Mouse (Mus musculus): Measurements from ENCODE around the gene Asic3. TPM values are rescaled to one million over a fixed set of nuclear protein-coding genes. Genes with fewer than 3 reads are reported as not detected.
"Not testable (repeated sequence)": the region's sequence is repeated elsewhere in the genome, so short reads cannot be mapped to it uniquely, and the experiment has no call there.

Asic3 gene
- total RNA-seq, 2 experiments from 2014 or later, result not detected

GRCm38 (mm10) chr5:24387264-24388241 lies 25.6 kb upstream of the Asic3 start:
- intact Hi-C loops (cut with DNase I), result no loop called here
- peak; percentile 71 to 77 for DNase-seq (ENCODE audit: low spot score in 2 of 2)

- intact Hi-C loops (cut with DNase I), result no loop called here
- DNase-seq (ENCODE audit: low spot score in 2 of 2), result no peak
These were observed 24.8 kb upstream of the Asic3 start for GRCm38 (mm10) chr5:24388246-24388915.

GRCm38 (mm10) chr5:24389011-24389657 lies 24.1 kb upstream of the Asic3 start:
- no peak for DNase-seq (ENCODE audit: low spot score in 2 of 2)
- intact Hi-C loops (cut with DNase I), result no loop called here

GRCm38 (mm10) chr5:24389658-24390020 lies 23.6 kb upstream of the Asic3 start:
- intact Hi-C loops (cut with DNase I), result no loop called here
- DNase-seq (ENCODE audit: low spot score in 2 of 2), result no peak

GRCm38 (mm10) chr5:24391864-24392263 lies 21.3 kb upstream of the Asic3 start, which contains the start of gene Atg9b:
Atg9b (minus strand) TSS chr5:24392143.
- intact Hi-C loops (cut with DNase I), result no loop called here
- DNase-seq (ENCODE audit: low spot score in 2 of 2), result no peak

GRCm38 (mm10) chr5:24392724-24393123 lies 20.5 kb upstream of the Asic3 start:
- DNase-seq (ENCODE audit: low spot score in 2 of 2), result no peak
- intact Hi-C loops (cut with DNase I), result no loop called here

- peak; percentile 90 to 91 for DNase-seq (ENCODE audit: low spot score in 2 of 2)
- intact Hi-C loops (cut with DNase I), result no loop called here
These were observed 19.7 kb upstream of the Asic3 start, which contains the start of gene Abcb8 for GRCm38 (mm10) chr5:24393392-24393997. Abcb8 (plus strand) TSS chr5:24393663.

- peak; percentile 95 to 98 for DNase-seq (ENCODE audit: low spot score in 2 of 2)
- intact Hi-C loops (cut with DNase I), result no loop called here
These were observed 18.9 kb upstream of the Asic3 start for GRCm38 (mm10) chr5:24394165-24394894.

GRCm38 (mm10) chr5:24396254-24396653 lies 16.9 kb upstream of the Asic3 start:
- intact Hi-C loops (cut with DNase I); DNase-seq (ENCODE audit: low spot score in 2 of 2): not testable (repeated sequence)

GRCm38 (mm10) chr5:24399686-24400085 lies 13.5 kb upstream of the Asic3 start:
- intact Hi-C loops (cut with DNase I), result no loop called here
- no peak for DNase-seq (ENCODE audit: low spot score in 2 of 2)

GRCm38 (mm10) chr5:24400362-24400761 lies 12.8 kb upstream of the Asic3 start:
- DNase-seq (ENCODE audit: low spot score in 2 of 2), result no peak
- intact Hi-C loops (cut with DNase I), result no loop called here

- intact Hi-C loops (cut with DNase I), result no loop called here
- DNase-seq (ENCODE audit: low spot score in 2 of 2), result no peak
These were observed 12.1 kb upstream of the Asic3 start for GRCm38 (mm10) chr5:24400911-24401605.

- intact Hi-C loops (cut with DNase I), result no loop called here
- no peak for DNase-seq (ENCODE audit: low spot score in 2 of 2)
These were observed 11.2 kb upstream of the Asic3 start for GRCm38 (mm10) chr5:24401969-24402368.

- intact Hi-C loops (cut with DNase I), result no loop called here
- DNase-seq (ENCODE audit: low spot score in 2 of 2), result no peak
These were observed 8.4 kb upstream of the Asic3 start for GRCm38 (mm10) chr5:24404594-24405360.

- DNase-seq (ENCODE audit: low spot score in 2 of 2), result no peak
- intact Hi-C loops (cut with DNase I), result no loop called here
These were observed 7.8 kb upstream of the Asic3 start for GRCm38 (mm10) chr5:24405389-24405876.

- no peak for DNase-seq (ENCODE audit: low spot score in 2 of 2)
- intact Hi-C loops (cut with DNase I), result no loop called here
These were observed 4.5 kb upstream of the Asic3 start for GRCm38 (mm10) chr5:24408651-24409050.

- intact Hi-C loops (cut with DNase I), result no loop called here
- no peak for DNase-seq (ENCODE audit: low spot score in 2 of 2)
These were observed 3.7 kb upstream of the Asic3 start for GRCm38 (mm10) chr5:24409466-24409865.

Data from left cerebral cortex, postnatal 14 days (tissue).